11 mouse cellular contexts compared by ENCODE assay signal in the genomic region with DNA sequence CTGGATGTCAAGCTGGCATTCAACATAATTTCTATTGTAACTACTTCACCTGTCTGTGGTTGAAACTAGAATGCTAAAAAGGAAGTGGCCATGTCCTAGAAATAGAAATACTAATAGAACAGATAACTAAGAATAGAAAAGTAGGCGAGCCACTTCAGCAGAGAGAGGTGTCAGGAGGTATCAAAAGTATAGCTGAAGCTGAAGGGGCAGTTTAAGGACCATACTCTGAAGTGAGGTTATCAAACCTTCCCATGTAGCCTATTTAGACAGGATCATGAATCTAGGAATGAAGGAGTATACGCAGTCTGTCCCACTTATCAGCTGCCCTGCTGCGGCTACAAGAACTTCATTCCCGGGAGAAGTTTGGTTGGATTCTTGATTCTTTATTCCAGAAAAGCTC. TPM values are rescaled to one million over a fixed set of nuclear protein-coding genes. Genes with fewer than 3 reads are reported as not detected.
A peak's percentile ranks its signal among the peaks of the same experiment; 100 is the strongest.
DNase-seq lines count a peak whose midpoint lies in the region; ATAC-seq and TF ChIP-seq lines count a peak whose summit lies in the region.
"Had no signal": no experiment of that assay in that cellular context is flagged by ENCODE, and none has a peak within 500 bp of the region (broad histone marks: within the 10 kb centered on the region; RNA-seq: fewer than 3 reads in every experiment).

No protein-coding gene starts in this region.

- peak; percentile 22; the same call in 1 of the 2 replicates for TF ChIP-seq EP300 in CH12.LX (IDR thresholded peaks at IDR 0.05; ENCODE audit: low read length)

- no peak for TF ChIP-seq POLR2A in CH12.LX (IDR thresholded peaks at IDR 0.05; ENCODE audit: low read depth, low read length)

- dilution Hi-C loops in CH12.LX (cut with MboI; ENCODE audit: extremely low pct_ligation_motif_present, extremely low pct_unique_long_range_greater_than_20kb, low sequenced_read_pairs) = no loop called here

- H3K36me3 ChIP-seq in forebrain, postnatal 0 days (ENCODE audit: insufficient read depth) = no peaks in the 10 kb centered on the region
- no peaks in the 10 kb centered on the region for H3K36me3 ChIP-seq in forebrain, embryonic 12.5 days (replicated peaks)
- no peaks in the 10 kb centered on the region for H3K36me3 ChIP-seq in kidney, embryonic 14.5 days (ENCODE audit: control insufficient read depth, insufficient read depth, low read length)
- no peaks in the 10 kb centered on the region for H3K36me3 ChIP-seq in CH12.LX (replicated peaks in 1 of 2; ENCODE audit: control insufficient read depth in 1 of 2, insufficient read depth in 1 of 2, low read length in 1 of 2)
- no peaks in the 10 kb centered on the region for H3K36me3 ChIP-seq in intestine, embryonic 16.5 days (ENCODE audit: control insufficient read depth, insufficient read depth, low read length)

- TF ChIP-seq CTCF in forebrain, postnatal 0 days (IDR thresholded peaks at IDR 0.05; ENCODE audit: low read depth) = no peak
- TF ChIP-seq CTCF in CH12.LX (conservative IDR thresholded peaks at IDR 0.05 in 1 of 2, IDR thresholded peaks at IDR 0.05 in 1 of 2; ENCODE audit: low read depth in 2 of 2, low read length in 2 of 2) = no peak

- ATAC-seq in forebrain, postnatal 0 days = 0 out of 2 replicates have a peak, but pooled peaks have one; percentile 1
- ATAC-seq in forebrain, embryonic 12.5 days (ENCODE audit: low FRiP score) = no peak
- ATAC-seq in kidney, embryonic 14.5 days (ENCODE audit: low FRiP score, low TSS enrichment) = peak; percentile 6; the same call in 1 of the 2 replicates
- 0 out of 2 replicates have a peak, but pooled peaks have one; percentile 18 for ATAC-seq in intestine, embryonic 16.5 days
- ATAC-seq in erythroblast, adult 5-6 weeks (replicated peaks; ENCODE audit: low FRiP score, poor library complexity, severe bottlenecking) = no peak

- no peaks in the 10 kb centered on the region for H3K27me3 ChIP-seq in forebrain, postnatal 0 days (ENCODE audit: insufficient read depth, low read length)
- H3K27me3 ChIP-seq in forebrain, embryonic 12.5 days = no peaks in the 10 kb centered on the region
- H3K27me3 ChIP-seq in kidney, embryonic 14.5 days (ENCODE audit: control insufficient read depth, insufficient read depth, low read length) = no peaks in the 10 kb centered on the region
- H3K27me3 ChIP-seq in CH12.LX (replicated peaks) = no peaks in the 10 kb centered on the region
- H3K27me3 ChIP-seq in intestine, embryonic 16.5 days (replicated peaks; ENCODE audit: control insufficient read depth, insufficient read depth, low read length) = no peaks in the 10 kb centered on the region

- DNase-seq in forebrain, postnatal 0 days = no peak
- DNase-seq in kidney, adult 11 months = no peak
- no peak for DNase-seq in CH12.LX (ENCODE audit: extremely low read depth)
- no peak for DNase-seq in gastrocnemius, postnatal 14 days

- in situ Hi-C loops in CH12.LX (cut with MboI; ENCODE audit: low pct_ligation_motif_present, low pct_unique_long_range_greater_than_20kb, low sequenced_read_pairs) = loop anchor here (5.0 to 25.0 kb wide), 2 partner anchors 163 to 453 kb away; partner anchors contain the start of genes Ccnb1ip1 and Parp2

- no peak overlapping the region for H3K9ac ChIP-seq in forebrain, postnatal 0 days
- H3K9ac ChIP-seq in forebrain, embryonic 12.5 days = no peak overlapping the region
- H3K9ac ChIP-seq in kidney, embryonic 14.5 days (ENCODE audit: low read depth, low read length) = no peak overlapping the region
- H3K9ac ChIP-seq in CH12.LX (ENCODE audit: insufficient read depth, low read depth) = peak overlapping the region; percentile 63; the same call in 1 of the 2 replicates
- H3K9ac ChIP-seq in intestine, embryonic 16.5 days (ENCODE audit: low read depth, low read length) = peak overlapping the region; percentile 40; the same call in 1 of the 2 replicates

- 64% methylated on average over 4 of the region's 4 CpGs for WGBS in forebrain, postnatal 0 days
- 64% methylated on average over 4 of the region's 4 CpGs for WGBS in forebrain, embryonic 12.5 days
- WGBS in kidney, embryonic 14.5 days = 50% methylated on average over 4 of the region's 4 CpGs
- 40% methylated on average over 4 of the region's 4 CpGs for WGBS in intestine, embryonic 16.5 days

- no peaks in the 10 kb centered on the region for H3K4me1 ChIP-seq in forebrain, postnatal 0 days (ENCODE audit: insufficient read depth)
- H3K4me1 ChIP-seq in forebrain, embryonic 12.5 days = no peaks in the 10 kb centered on the region
- H3K4me1 ChIP-seq in kidney, embryonic 14.5 days (ENCODE audit: control insufficient read depth, insufficient read depth, low read length) = no peaks in the 10 kb centered on the region
- H3K4me1 ChIP-seq in CH12.LX (ENCODE audit: control insufficient read depth in 1 of 2, insufficient read depth in 2 of 2) = peaks cover 5 to 16% of the 10 kb centered on the region in 2 experiments; a peak in 3 of 4 replicates
- no peaks in the 10 kb centered on the region for H3K4me1 ChIP-seq in intestine, embryonic 16.5 days (ENCODE audit: control insufficient read depth, insufficient read depth, low read length)

- H3K9me3 ChIP-seq in forebrain, postnatal 0 days (ENCODE audit: low read length) = no peaks in the 10 kb centered on the region
- H3K9me3 ChIP-seq in forebrain, embryonic 12.5 days = no peaks in the 10 kb centered on the region
- no peaks in the 10 kb centered on the region for H3K9me3 ChIP-seq in kidney, embryonic 14.5 days (ENCODE audit: control insufficient read depth, low read length)
- no peaks in the 10 kb centered on the region for H3K9me3 ChIP-seq in CH12.LX (replicated peaks; ENCODE audit: low read length)
- no peaks in the 10 kb centered on the region for H3K9me3 ChIP-seq in intestine, embryonic 16.5 days (ENCODE audit: control insufficient read depth, low read length)

- no peak overlapping the region for H3K4me3 ChIP-seq in forebrain, postnatal 0 days (ENCODE audit: low read depth, low read length)
- H3K4me3 ChIP-seq in forebrain, embryonic 12.5 days (replicated peaks) = no peak overlapping the region
- no peak overlapping the region for H3K4me3 ChIP-seq in kidney, embryonic 14.5 days (ENCODE audit: low read length)
- no peak overlapping the region for H3K4me3 ChIP-seq in CH12.LX (replicated peaks in 1 of 3; ENCODE audit: low read depth in 2 of 3, low read length in 2 of 3, poor library complexity in 1 of 3)
- H3K4me3 ChIP-seq in intestine, embryonic 16.5 days (ENCODE audit: low read length) = no peak overlapping the region; the same call in 1 of the 2 replicates

- intact Hi-C loops in gastrocnemius, postnatal 14 days (cut with DNase I; ENCODE audit: low total_unique reads) = loop anchor here (10.0 kb wide), 1 partner anchor 91 kb away; no protein-coding TSS in a partner anchor

- no peak overlapping the region for H3K4me2 ChIP-seq in forebrain, postnatal 0 days (ENCODE audit: low read depth)
- H3K4me2 ChIP-seq in forebrain, embryonic 12.5 days = no peak overlapping the region
- H3K4me2 ChIP-seq in kidney, embryonic 14.5 days (replicated peaks; ENCODE audit: low read depth, low read length) = 0 out of 2 replicates have a peak overlapping the region, but pooled peaks have one; percentile 5
- peak overlapping the region; percentile 50; the same call in 1 of the 2 replicates for H3K4me2 ChIP-seq in CH12.LX (ENCODE audit: insufficient read depth, low read depth, poor library complexity, severe bottlenecking)
- peak overlapping the region; percentile 37; the same call in 1 of the 2 replicates for H3K4me2 ChIP-seq in intestine, embryonic 16.5 days (ENCODE audit: low read depth, low read length)

- H3K27ac ChIP-seq in forebrain, postnatal 0 days (ENCODE audit: low read depth, low read length) = no peak overlapping the region
- no peak overlapping the region for H3K27ac ChIP-seq in forebrain, embryonic 12.5 days
- H3K27ac ChIP-seq in kidney, embryonic 14.5 days (ENCODE audit: low read depth, low read length) = no peak overlapping the region
- H3K27ac ChIP-seq in CH12.LX (ENCODE audit: insufficient read depth, low read depth) = no peak overlapping the region
- no peak overlapping the region for H3K27ac ChIP-seq in intestine, embryonic 16.5 days (ENCODE audit: low read length)
- H3K27ac ChIP-seq: macrophage had no signal

- H3K79me2 ChIP-seq in CH12.LX (replicated peaks; ENCODE audit: control insufficient read depth, extremely low read depth, insufficient read depth, poor library complexity, severe bottlenecking) = no peaks in the 10 kb centered on the region

- TF ChIP-seq RAD21 in CH12.LX (IDR thresholded peaks at IDR 0.05; ENCODE audit: low read depth, low read length) = no peak

TF ChIP-seq in CH12.LX, 34 proteins besides CTCF, POLR2A, EP300 and RAD21:
- TF ChIP-seq MEF2A (IDR thresholded peaks at IDR 0.05; ENCODE audit: borderline replicate concordance, low read depth, low read length) = peak; percentile 81
- peak; percentile 31; the same call in 1 of the 2 replicates for TF ChIP-seq IRF4 (IDR thresholded peaks at IDR 0.05; ENCODE audit: low read depth, low read length)
- no peak for TF ChIP-seq PAX5 (IDR thresholded peaks at IDR 0.05; ENCODE audit: low read length)

RNA-seq across cellular contexts. Expression of gene Rnase2a, which starts 9.8 kb away (rescaled TPM):
- not detected in 2 replicates for total RNA-seq in forebrain, postnatal 0 days (2014; rRNA removed)
- not detected in 2 replicates for polyA plus RNA-seq in forebrain, postnatal 0 days (2015; fragmentation: Nextera tagmentation; extraction: Ambion mirVana)
- polyA plus RNA-seq in forebrain, embryonic 12.5 days (2016; fragmentation: Nextera tagmentation; extraction: Ambion mirVana) = not detected in 2 replicates
- not detected in 2 replicates for polyA plus RNA-seq in kidney, embryonic 14.5 days (2014; fragmentation: Nextera tagmentation; extraction: Ambion mirVana)
- total RNA-seq in CH12.LX (2012; rRNA removed) (not detected in 2 replicates), CH12.LX (2014; rRNA removed) (not detected in 2 replicates)
- not detected in 2 replicates for polyA plus RNA-seq in CH12.LX (2012; ENCODE audit: insufficient read length, low read depth)
- polyA plus RNA-seq in intestine, embryonic 16.5 days (2015; fragmentation: Nextera tagmentation; extraction: Ambion mirVana) = not detected in 2 replicates
- total RNA-seq in gastrocnemius, postnatal 14 days (2021) = under 1 TPM in 1 of 2 experiments, not detected in 1; 0.64 TPM
- 1.3 TPM in 1 of 2 replicates, not detected in the other for total RNA-seq in erythroblast, adult 5-6 weeks (2015; ENCODE audit: low replicate concordance)
- total RNA-seq in erythroblast, adult 5-6 weeks (2017; ENCODE audit: low replicate concordance) = not detected in 2 replicates
- total RNA-seq: left cerebral cortex, postnatal 25 days; MEL had no signal
- polyA plus RNA-seq: macrophage had no signal

Comparison
In these comparisons a context has a peak if more than half of its experiments do, and no peak if none do; other contexts are left out.
1. ATAC-seq: peak in forebrain, postnatal 0 days (single experiment), kidney, embryonic 14.5 days (single experiment) and intestine, embryonic 16.5 days (single experiment); none in forebrain, embryonic 12.5 days (single experiment) and erythroblast, adult 5-6 weeks (single experiment).
2. H3K4me2 ChIP-seq: peak in kidney, embryonic 14.5 days (single experiment), CH12.LX (single experiment) and intestine, embryonic 16.5 days (single experiment); none in forebrain, postnatal 0 days (single experiment) and forebrain, embryonic 12.5 days (single experiment).
3. H3K9ac ChIP-seq: peak in CH12.LX (single experiment) and intestine, embryonic 16.5 days (single experiment); none in forebrain, postnatal 0 days (single experiment), forebrain, embryonic 12.5 days (single experiment) and kidney, embryonic 14.5 days (single experiment).